Mouse (Mus musculus): ENCODE results near the gene Epb41.
A peak's percentile ranks its signal among the peaks of the same experiment; 100 is the strongest.

Gene Epb41

DNA sequence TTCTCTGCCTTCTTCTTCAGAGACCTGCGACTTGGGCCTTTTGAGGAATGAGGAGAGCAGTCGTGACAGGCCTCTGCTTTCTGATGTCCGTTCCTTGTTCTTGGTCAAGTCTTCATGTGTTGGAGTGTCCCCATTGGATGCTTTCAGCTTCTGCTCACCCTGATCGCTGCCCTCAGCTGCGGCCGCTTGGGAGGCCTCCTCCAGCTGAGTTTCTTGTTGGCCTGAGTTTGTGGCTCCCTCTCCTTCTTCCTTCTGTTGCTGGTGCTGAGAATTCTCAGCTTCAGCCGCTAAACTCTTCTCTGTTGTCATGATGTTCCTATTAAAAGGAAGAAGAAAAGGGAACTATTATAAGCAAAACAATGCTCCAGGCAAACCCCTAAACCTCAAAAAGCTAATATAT, 68.0 kb downstream of the Epb41 start:
- DNase-seq (ENCODE audit: low spot score in 2 of 2), result no peak

DNA sequence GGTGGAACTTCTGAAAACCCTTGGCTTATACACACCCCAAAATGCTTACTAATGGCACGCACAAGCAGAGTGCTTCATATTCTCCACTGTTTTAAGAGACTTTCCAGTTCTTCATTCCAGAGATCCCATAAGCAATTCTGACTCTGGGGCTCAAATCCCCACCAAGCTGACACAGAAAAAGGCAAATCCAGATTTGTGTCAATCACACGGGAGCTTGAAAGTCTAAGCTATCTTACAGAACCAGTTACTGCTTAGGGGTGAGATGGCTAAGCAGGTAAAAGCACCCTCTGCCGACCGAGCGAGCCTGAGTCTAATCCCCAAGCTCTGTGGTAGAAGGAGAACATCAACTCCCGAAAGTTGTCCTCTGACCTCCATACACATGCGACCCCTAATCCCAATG, 76.5 kb downstream of the Epb41 start:
- DNase-seq (ENCODE audit: low spot score in 2 of 2), result no peak

DNA sequence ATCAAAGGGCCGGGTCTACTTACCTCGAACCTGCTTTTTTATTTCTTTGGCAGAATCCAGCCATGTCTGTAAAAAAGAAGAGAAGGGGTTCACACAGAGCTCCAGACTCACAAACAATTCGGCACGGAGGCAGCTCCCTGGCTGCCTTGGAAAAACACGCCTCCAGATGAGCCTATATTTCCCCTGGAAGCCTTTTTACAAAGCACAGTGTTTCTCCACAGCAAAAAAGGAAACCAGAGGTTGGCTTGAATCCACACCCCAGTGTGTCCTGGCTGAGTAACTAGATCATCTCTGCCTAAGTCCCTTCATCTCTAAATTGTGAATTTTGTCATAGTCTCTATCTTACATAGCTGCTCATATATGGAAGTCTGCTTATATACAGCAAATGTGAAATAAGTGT, 77.6 kb downstream of the Epb41 start:
- no peak for DNase-seq (ENCODE audit: low spot score in 2 of 2)

DNA sequence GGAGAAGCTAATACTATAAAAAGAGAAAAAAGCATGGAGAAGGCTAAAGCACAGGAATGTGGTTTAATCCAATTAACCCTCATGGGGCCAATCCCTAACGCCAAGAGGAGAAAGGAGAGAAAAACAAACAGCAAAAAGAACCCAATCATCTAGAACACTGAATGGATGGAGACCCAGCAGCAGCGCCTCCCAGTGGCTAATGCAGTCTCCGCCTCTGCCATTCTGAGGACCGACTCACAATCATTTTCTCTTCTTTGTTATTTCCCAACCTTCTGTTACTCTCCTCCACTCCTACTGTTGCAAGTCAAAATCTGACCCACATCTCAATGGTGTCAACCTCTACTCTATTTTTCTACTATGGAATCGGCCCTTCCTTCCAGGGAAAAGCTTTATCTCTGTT, 78.1 kb downstream of the Epb41 start:
- no peak for DNase-seq (ENCODE audit: low spot score in 2 of 2)

DNA sequence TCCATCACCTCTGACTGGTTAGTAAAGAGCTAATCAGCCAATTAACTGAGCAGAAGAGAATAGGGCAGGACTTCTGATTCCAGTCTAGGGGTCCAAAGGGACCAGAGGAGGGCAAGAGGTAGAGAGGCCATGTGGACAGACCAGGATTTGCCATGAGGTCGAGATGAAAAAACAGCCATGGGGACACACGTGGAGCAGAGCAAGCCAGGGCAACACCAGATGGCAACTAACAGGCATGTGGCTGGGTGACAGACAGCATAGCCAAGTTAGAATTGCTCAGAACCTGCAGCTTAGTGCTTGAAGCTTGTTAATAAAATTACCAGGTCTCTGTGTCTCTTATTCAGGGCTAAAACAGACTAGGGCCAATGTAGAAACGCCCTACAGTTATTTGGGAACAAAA, 81.3 kb downstream of the Epb41 start:
- DNase-seq (ENCODE audit: low spot score in 2 of 2), result no peak

DNA sequence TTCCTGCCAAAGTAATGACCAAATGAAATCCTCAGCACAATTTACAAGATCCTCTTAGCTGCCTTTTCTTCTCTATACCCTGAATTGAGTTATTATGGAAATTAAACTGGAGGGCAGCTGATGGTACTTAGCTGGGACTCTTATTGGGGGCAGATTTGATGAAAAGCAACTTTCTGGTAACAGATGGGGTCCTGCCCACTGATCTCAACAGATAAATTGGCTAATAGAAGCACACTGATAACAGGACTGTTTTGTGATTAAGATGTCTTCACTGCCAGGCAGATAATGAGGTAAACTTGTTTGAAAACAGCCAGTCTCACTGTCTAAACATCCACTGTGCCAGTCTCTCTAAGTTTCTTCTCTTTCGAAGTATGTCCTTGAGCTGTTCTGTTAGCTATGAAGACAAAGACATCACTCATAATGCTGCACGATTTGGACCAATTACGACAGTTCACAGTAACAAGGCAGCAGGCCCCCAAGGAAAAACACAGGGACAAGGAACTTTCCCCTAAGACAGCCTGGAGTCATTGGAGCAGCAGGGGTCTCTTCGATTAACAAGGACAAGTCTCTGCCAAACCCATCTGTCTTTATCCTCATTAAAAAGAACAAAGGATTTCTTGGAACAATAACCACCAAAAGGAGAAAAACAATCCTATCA, 92.1 kb downstream of the Epb41 start:
- DNase-seq (ENCODE audit: low spot score in 2 of 2), result no peak

DNA sequence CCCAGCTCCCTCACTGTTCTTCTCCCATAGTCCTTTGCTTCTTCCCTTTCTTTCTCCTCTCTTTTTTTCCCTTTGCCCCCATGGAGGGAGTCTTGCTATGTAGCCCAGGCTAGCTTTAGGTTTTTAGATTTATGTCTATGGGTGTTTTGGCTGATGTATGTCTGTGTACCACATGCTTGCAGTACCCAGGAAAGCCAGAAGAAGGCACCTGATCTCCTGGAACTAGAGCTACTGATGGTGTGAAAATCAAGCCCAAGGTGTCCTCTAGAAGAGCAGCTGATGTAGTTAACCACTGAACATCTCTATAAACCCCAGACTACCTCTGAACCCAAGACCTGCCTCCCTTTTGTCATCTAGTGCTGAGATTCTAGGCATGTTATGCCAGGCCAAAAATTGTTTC, 93.4 kb downstream of the Epb41 start:
- DNase-seq (ENCODE audit: low spot score in 2 of 2), result no peak

DNA sequence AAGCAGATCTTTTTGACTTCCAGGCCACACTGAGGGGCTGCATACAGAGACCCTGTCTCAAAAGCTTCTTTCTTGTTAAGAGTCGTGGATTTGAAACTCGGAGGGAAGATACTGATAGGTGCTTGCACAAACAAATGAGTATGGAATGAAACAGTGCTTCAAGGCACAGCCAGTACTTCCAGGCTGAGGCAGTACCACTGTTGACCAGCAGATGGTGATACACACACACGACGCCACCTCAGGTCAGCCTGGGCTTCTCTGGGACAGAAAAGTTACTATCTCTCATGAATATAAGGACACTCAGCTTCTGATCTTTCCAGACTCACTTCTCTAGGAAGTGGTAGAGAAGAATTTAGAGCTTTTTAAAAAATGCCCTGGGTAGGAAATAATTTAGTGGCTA, 97.9 kb downstream of the Epb41 start:
- DNase-seq (ENCODE audit: low spot score in 2 of 2), result peak; percentile 58 to 65

DNA sequence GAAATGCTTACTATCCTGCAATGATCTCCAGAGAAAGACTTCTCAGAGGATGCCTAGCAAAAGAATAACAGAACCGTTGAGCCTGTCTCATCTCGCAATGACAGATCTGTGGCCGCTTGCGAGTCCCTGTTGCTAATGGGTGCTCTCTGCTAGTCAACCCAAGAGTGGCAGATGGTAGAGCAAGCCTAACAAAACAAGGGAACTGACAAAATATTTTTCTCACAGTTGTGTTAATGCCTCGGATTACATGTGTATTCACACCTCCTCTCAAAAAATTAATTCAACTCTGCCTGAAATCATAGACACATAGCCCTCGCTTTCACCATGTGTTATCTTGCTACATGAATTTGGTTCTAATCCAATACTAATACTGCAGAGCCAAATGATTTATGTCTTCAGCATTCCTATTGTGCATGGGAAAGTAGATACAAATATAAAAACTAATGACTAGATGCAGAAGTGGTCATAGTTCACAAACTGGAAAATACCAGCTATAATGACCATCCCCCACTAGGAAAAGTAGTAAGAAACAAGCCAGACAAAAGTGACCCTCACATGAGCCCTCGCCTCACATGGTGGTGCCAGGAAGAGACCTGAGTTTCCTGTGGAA, 104.8 kb downstream of the Epb41 start:
- no peak for DNase-seq (ENCODE audit: low spot score in 2 of 2)

DNA sequence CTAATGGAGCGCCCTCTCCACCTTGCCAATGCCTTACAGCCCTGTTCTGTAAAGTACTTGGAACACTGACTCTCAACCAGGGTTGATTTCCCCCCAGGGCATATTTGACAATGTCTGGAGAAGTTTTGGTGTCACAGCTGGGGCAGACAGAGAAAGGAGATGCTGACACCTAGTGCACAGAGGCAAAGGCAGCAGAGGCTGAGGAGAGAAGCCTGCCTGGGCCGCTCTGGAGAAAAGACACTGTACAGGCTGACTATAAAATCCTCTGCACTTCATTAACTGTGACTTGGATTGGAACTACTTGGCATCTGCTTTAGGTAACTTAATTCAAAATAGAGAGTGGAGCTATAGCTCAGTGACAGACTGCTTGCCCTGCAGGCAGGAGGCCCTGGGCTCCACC, 106.2 kb downstream of the Epb41 start:
- DNase-seq (ENCODE audit: low spot score in 2 of 2), result no peak

DNA sequence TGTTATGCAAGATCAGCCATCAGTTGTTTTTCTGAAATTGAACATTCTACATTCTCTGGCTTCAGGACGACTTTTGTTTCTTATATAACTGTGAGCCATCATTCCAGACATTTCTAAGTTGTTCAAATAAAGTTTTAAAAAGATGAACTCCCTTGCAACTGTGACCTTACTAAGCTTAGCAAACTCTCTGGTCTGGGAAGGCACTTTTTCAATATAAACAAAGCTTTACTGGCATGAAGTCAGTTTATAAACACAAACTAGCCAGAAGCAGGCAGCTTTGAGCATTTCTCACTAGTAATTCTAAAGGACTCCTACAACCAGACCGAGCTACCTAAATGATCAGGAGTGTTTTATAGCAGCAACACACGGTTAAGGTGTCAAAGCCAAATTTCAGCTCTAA, 118.0 kb downstream of the Epb41 start:
- DNase-seq (ENCODE audit: low spot score in 2 of 2), result no peak

DNA sequence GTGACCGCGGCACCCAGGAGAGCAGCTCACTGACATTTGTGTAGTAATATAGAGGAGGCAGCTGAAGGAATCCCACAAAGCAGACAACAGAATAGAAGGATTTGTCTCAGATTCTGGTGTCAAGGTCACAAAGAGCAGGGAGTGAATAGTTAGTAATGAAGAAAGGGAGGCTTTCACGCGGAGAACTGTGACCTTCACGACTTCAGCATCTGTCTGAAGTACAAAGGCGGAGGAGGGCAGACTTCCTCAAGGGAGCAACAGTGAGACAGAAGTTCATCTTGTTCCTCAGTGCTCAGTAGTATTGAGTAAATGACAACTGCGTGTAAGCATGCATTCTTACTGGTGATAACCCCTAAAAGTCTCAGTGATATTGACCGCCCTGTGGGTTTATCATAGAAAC, 124.5 kb downstream of the Epb41 start:
- no peak for DNase-seq (ENCODE audit: low spot score in 2 of 2)

DNA sequence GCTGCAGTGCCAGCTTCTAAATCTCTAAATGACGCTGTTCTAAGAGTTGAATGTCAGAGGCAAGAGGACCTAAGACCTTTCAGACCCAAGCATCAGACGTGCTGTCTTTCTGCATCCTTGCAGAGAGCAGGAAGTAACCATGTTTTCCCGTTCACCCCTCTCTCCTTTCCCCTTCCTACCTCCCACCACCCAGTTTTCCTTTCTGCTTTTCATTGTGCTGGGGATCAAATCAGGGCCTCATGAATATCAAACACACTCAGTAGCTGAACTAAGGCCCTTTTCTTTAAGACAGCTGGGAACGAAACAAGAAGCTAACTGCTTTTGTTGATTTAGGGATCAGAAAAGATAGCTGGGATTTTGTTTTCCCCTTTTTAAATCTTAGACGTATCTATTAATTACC, 125.2 kb downstream of the Epb41 start:
- no peak for DNase-seq (ENCODE audit: low spot score in 2 of 2)

DNA sequence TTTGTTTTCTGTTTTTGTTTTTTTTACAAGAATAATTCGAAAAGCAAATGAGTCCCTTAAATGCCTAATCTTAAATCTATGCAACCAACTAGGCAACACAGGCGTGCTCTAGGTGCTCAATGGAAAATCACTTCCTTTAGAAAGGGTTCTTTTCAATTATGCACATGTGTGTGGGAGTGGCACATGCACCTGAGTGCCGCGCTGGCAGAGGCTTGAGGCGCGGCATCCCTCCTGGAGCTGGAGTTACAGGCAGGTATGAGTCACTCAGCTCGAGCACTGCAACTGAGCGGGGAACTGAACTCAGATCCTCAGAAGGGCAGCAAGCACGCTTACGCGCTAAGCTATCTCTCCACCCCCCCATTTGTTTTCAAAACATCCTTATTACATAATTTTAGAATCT, 127.3 kb downstream of the Epb41 start:
- DNase-seq (ENCODE audit: low spot score in 2 of 2), result no peak

DNA sequence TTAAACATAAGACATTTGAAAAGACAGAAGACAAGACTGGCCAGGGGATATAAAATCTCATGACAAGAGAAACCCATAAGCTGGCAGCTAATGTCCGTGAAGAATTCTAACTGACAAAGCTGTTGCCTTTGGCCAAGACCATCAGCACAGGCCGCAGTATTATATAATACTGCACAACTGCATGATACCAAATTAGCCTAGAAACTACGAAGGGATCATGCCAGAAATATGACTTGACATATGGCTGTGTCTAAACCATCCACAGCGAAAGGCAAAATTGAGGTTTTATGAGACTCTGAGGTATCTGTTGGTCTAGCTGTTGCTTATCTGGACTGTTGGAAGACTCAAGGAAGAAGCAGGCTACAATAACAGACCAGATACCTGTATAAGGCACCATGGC, 134.3 kb downstream of the Epb41 start:
- DNase-seq (ENCODE audit: low spot score in 2 of 2), result no peak

DNA sequence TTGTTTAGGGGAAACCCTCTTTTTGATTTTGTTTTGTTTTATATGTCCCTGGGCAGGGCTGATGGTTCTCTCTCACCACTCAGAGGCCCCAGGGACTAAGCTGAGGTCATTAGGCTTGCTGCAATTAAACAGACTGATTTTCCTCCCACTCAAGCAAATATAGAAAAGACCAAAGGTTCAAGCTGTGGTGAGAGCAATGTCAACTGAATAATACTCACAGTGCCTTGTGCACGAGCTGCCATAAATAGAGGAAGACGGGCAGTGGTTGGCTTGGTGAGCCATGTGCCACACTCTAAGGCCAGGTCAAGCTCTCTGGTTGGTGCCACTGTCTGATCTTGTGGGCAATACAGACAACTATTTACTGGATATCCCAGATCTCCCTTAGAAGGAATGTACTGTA, 135.7 kb downstream of the Epb41 start:
- no peak for DNase-seq (ENCODE audit: low spot score in 2 of 2)

DNA sequence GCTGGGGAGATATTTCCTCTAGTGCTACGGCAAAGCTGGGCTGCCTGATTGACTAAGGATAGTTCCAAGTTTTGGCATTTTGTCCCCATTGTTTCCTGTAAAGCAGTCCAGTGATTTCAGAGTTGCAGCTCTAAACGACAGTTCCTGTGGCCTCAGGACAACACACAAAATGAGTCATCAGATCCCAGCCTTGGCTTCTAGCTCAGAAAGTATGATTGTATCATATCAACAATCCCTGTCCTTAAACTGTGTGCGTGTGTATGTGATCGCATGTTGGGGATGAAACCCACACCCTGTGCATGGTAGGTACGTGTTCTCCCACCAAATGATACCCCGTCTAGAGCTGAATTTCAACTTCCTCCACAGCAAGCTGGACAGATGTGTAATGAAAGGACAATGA, 146.0 kb downstream of the Epb41 start:
- no peak for DNase-seq (ENCODE audit: low spot score in 2 of 2)

DNA sequence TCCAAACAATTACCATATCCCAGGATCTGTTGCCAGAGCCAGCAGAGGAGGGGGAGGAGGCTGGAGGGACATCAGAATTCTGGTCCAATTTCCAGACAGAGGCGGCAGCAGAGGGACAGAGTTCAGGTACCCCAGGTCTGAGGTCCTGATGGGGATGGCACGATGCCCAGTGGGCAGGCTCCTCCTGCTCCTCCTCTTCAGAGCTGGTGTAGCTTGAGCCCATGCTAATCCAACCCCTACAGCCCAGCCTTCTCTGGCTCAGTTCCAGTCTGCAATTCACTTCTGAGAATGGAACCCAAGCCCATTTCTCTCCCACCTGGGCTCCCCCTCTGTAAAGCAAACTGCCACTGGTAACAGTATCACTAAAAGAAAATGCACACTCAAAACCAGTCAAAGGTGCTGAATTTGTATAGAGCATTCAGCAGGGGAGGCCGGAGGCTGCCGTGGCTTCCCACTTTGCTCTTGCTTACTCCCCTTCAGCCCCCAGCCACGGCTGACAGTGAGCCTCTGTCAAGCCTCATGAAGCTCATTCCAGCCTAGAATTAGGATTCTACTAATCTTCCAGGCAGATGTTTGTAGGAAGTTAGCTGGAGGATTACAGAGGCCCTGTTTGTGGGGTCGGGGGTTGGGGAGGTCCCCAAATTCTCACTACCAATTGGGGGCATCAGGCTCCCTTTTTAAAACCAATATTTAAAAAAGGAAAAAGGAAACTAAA, 150.9 kb downstream of the Epb41 start:
- DNase-seq (ENCODE audit: low spot score in 2 of 2), result no peak

DNA sequence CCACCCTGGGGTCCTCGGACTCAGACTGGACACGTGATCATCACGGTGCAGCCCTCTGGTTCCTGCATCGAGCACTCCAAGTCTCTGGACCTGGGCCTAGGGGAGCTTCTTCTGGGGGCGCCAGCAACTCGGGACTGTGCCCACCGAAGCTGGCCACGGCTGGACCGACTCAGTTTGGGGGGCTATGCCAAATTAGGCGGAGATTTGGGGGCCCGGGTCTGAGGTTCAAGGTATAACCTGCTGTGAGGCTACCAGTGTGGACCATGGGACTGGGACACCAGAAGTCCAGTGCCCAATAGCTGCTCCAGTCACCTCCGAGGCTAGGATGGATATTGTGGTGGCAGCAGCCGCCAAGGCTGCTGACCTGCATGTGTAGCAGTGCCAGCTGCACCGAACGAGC, 152.7 kb downstream of the Epb41 start:
- no peak for DNase-seq (ENCODE audit: low spot score in 2 of 2)

DNA sequence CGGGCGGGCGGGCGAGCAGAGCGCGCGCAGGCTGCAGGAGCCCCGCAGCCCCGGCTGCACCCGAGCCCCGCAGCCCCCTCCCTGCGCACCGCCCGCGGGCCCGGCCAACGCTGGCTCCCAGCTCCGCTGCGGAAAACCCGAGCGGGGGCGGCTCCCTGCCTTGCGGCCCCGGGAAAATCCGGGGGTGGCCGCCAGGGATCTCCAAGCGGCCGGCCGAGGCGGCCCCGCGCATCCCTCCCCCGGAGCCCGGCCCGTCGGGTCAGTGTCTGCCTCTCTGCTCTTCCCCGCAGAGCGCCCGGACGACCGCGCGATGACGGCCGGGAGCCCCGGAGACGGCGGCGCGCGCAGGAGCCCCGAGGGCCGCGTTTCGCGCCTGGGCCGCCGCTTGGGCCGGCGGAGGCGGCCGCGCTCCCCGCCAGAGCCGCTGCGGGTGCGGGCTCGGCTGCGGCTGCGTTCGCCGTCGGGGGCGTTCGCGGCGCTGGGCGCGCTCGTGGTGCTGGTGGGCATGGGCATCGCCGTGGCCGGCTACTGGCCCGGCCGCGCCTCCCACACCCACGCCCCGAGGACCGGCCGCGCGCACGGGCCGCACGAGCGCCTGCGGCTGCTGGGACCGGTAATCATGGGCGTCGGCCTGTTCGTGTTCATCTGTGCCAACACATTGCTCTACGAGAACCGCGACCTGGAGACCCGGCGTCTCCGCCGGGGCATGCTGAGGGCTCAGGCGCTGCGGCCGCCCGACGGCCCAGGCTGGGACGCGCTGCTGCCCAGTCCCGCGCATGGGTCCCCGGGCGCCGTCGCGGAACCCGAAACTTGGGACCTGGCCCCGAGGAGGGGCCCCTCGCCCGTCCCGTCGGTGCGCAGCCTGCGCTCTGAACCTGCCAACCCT, 153.4 kb downstream of the Epb41 start, which contains the start of gene Tmem200b:
Gene Tmem200b (plus strand): TSS at position 311 of the 886 bp plus-strand sequence.
- DNase-seq (ENCODE audit: low spot score in 2 of 2), result no peak

DNA sequence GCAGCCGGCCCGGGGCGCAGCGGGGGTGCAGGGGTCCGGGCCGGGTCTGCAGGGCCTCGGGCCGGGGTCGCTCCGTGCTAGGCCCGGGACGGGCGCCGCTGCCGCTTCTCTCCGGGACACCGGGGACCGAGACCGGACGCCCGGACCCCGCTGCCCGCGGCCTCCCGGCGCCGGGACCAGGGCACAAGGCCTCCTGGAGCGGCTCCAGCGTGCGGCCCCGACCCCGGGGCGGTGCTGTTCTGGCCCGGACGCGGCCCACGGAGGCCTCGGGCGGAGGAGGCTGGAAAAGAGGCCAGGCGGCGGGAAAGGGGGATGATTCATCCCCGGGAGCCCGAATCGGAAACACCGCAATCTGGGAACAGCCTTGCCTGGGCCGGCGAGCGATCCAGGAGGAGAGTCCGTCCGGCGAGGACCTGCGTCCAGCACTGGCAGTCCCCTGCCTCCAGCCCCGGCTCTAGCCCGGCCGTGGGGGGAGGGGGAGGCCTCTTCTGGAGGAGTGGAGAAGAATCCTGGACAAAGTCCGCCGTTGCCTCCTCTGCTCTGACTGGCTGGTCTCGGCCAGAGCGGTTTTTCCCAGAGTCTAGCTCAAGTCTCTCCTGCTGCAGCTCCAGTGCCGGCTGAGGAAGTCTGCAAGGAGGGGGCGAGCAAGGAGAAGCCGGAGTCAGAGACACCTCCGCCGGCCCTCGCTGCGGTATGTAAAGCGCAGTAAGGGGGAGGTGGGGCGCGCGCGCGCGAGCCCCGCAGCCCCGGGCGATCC, 154.3 kb downstream of the Epb41 start:
- DNase-seq (ENCODE audit: low spot score in 2 of 2), result peak in 1 of 2 experiments; percentile 45
